Mouse (Mus musculus): Measurements from ENCODE around the gene Adamtsl3.

The Adamtsl3 gene

DNA sequence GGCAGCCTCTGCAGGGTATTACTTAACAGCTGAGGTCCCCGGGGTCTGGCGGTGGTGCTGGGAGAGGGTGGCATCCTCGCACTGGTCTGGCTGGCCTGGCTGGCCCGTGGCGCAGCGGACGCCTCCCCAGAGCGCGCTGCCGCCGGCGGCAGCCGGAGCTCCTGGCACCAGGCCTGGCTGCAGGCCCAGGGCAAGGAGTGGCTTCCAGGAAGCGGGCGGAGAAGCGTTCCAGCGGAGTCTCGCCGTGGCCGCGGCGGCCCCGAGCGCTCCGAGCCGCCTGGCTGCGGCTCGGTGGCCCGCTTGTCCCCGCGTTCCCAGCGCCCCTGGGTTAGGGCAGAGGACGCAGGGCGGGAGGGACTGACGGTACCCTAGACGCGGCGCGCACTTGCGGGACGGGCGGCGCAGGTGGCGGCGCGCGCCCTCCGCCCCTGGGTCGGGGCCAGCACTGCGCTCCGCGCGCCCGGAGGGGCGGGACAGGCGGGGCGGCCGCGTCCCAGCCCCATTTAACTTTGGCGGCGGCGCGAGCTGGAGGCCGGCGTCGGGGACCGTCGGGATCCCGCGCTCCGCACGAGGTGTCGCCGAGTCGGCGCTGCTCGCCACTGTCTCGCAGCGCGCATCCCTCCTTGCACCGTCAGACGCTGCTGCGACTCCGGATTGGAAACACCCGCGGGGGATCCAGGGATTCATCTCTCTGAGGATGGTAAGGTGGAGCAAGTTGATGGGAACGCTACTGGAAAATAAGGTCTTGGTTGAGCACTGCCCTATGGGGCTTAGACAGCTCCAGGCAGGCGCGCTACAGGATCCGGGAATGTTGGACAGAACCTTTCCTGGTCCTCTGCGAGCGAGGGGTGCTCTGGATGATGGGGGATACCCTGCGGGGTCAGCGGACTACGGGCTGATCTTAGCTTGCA is at the start of gene Adamtsl3:
Gene Adamtsl3 (plus strand): TSS at position 484 of the 911 bp plus-strand sequence.
- DNase-seq = peak; percentile 6 to 9

GRCm38 (mm10) chr7:82287242-82287641 is 48.3 kb upstream of the Adamtsl3 start:
- DNase-seq = no peak

DNA sequence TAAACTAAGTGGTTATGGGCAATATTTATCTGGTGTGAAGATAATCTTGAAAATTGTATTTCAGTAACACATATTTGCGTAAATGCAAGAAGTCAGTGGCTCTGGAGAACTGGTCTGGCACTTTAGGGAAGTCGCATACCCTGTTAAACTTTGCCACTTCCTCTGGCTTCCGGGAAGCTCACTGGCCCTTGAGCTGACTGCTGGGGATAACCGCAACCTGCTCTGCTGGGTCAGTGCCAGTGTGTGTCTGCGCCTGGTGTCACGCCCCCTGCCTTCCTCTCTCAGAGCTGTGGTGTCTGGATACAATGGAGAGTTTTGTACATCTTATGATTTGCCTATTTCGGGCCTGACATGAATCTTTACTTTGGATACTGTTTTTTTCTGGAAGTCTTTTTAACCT is 42.1 kb upstream of the Adamtsl3 start:
- no peak for DNase-seq

DNA sequence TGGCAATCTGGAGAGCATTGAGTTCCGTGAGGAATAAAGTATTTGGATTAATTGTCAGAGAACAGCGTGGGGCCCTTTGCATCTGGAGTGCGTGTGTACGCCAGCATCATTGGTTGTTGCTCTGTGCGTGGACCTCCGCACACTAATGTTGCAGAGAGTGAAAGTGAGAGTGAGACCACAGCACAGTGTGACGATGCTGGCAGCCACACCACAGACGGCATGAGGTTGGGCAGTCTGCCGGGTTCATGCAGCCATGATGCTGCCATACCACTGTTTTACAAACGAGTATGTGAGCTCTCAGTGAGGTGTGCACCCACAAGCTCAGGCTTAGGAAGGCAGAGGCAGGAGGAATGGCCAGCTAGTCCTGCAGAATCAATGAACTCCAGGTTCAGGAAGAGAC is 41.4 kb upstream of the Adamtsl3 start:
- no peak for DNase-seq

DNA sequence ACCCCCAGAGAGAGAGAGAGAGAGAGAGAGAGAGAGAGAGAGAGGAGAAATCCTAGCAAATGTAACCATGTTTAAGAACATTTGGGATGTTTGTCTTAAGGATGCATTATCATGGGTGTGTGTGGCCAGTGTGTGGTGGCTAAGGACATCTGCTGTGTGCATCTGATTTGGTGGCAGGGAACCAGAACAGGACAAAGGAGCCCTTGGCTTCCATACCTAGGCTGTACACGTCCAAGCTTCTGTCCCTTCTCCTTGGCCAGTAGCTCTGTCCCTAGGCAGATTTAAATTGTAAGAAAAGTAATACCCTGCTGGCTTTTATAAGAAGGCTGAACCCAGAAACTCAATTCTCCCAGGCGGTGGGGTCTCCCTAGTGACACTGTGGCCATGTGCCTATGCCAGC is 40.9 kb upstream of the Adamtsl3 start:
- no peak for DNase-seq

DNA sequence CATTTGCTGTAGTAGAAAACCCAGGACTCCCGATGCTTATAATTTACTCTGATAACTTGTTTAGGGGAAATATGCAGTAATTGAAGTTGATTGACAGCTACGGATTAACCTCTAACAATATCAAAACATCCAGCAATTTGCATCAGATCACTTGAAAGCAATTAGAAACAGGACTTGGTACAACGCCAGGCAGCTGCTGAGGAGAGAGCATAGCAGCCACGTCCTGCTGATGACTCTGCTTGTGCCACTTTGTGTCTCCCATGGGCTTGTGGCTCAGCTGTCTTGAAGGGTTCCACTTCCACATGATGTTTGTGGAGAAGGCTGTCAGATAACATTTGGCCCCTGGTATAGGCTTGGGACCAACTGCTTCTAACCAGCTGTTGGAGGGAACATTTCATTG is 27.1 kb upstream of the Adamtsl3 start:
- no peak for DNase-seq

GRCm38 (mm10) chr7:82318515-82318914 is 17.0 kb upstream of the Adamtsl3 start:
- no peak for DNase-seq

DNA sequence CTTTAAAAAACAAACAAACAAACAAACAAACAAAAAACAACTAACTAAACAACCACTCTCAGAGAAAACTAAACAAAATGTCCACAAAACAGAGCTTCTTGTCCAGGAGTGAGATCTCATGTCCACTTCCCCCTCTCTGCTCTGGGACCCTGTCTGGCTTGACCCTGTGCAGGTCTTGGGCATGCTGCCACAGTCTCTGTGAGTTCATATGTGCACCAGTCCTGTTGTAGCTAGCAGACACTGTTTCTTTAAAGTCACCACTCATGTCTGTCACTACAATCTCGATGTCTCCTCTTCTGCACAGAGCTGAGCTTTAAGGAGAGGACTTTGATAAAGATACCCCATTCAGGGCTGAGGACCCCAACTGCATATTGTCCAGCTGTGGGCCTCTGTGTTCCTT is 8.9 kb upstream of the Adamtsl3 start:
- DNase-seq = no peak

- DNase-seq = no peak
Observed at GRCm38 (mm10) chr7:82327201-82327600, 8.3 kb upstream of the Adamtsl3 start.

- no peak for DNase-seq
Observed at GRCm38 (mm10) chr7:82327881-82328280, 7.6 kb upstream of the Adamtsl3 start.

DNA sequence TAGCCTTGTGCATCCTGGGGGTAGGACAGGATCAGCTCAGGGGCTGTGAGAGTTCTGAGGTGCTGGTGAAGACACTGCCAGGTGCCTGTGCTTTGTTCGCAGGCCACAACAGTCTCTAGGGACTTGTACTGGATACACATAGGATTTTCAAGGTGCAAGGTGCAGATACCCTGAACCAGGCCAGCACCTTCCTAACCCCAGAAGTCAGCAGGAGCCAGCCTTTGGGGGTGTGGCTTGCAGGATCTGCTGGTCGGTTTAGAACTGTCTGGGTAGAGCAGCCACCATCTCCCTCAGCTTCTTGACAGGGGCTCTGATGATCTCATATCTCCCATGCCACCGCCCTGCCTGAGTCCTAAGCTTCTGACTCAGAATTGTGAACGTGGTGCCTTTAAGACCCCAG is 5.7 kb upstream of the Adamtsl3 start:
- no peak for DNase-seq

GRCm38 (mm10) chr7:82330860-82331259 is 4.6 kb upstream of the Adamtsl3 start:
- DNase-seq = no peak

GRCm38 (mm10) chr7:82334000-82334399 is 1.5 kb upstream of the Adamtsl3 start:
- no peak for DNase-seq

DNA sequence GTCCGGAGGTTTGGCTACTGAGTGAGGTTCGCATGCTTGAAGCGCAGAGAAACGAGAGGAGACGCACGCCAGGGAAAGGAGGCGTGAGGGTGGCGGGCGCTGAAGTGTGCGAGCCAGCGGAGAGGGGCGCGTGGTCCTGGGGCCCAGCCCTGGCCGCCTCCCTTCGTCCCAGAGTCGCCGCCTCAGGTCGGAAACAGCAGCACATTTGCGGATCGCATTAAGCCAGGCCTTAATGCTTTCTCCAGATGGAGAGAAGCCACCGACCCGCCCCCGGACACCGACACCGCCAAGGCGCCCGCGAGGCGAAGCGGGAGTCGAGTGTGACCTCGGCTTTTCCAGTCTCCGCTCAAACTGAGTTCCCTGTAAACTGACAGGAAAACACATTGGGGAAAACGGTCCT is 638 bp downstream of the Adamtsl3 start:
- no peak for DNase-seq

GRCm38 (mm10) chr7:82338121-82338520 is 2.6 kb downstream of the Adamtsl3 start:
- no peak for DNase-seq

GRCm38 (mm10) chr7:82338532-82338931 is 3.0 kb downstream of the Adamtsl3 start:
- no peak for DNase-seq

DNA sequence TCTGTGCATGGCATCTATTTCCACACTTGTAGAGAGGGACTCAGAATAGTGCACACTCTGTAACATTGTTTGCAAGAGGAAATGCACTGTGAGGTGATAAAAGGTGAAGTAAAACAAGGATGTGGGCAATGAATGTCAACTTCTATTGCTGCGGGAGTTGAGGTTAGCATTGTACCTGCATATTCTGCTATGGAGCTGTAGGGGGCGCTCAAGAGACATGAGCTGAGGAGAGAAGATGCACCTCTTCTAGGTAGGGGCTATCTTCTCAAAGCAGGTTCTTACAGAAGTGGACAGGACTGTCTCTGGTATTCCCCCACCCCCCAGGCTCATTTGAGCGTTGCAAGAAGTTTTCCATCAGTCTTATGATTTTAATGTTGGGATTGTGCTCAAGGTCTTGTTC is 3.7 kb downstream of the Adamtsl3 start:
- no peak for DNase-seq

- no peak for DNase-seq
Observed at GRCm38 (mm10) chr7:82341476-82341875, 6.0 kb downstream of the Adamtsl3 start.

GRCm38 (mm10) chr7:82346706-82347105 is 11.2 kb downstream of the Adamtsl3 start:
- no peak for DNase-seq

GRCm38 (mm10) chr7:82349796-82350195 is 14.3 kb downstream of the Adamtsl3 start:
- DNase-seq = no peak

GRCm38 (mm10) chr7:82350421-82350820 is 14.9 kb downstream of the Adamtsl3 start:
- no peak for DNase-seq

GRCm38 (mm10) chr7:82359146-82359545 is 23.7 kb downstream of the Adamtsl3 start:
- DNase-seq = no peak

DNA sequence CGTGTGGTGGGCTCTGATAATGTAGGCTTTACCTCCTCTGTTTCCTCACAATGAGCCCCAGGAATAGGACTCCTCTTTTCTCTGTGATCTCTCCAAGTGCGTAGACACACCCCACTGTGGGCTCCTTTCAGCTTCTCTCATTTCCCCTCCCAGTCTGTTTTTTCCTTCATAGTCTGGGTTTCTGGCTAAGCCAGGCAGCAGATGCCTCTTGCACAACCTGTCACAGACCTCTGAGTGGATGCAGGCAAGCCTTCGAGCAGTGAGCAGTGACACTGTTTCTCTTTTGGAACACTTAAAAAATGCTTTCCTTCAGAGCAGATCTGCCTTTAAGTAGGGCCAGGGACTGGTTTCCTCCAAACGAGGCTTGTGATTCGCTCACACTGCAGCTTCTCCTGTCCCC is 24.2 kb downstream of the Adamtsl3 start:
- DNase-seq = no peak

GRCm38 (mm10) chr7:82360186-82360585 is 24.7 kb downstream of the Adamtsl3 start:
- DNase-seq = no peak

GRCm38 (mm10) chr7:82361127-82361526 is 25.6 kb downstream of the Adamtsl3 start:
- DNase-seq = no peak
